Mouse (Mus musculus) limb, embryonic 10.5 days (tissue): ENCODE data around the gene Tuba1c. TPM values are rescaled to one million over a fixed set of nuclear protein-coding genes. Genes with fewer than 3 reads are reported as not detected.

Source experiments
- DNase-seq: peaks from one replicate; pipeline ENCODE4 v3.0.0-alpha.2; 2017; ENCODE audit warnings: low spot score
- H3K27ac ChIP-seq: fragments of 300-500 bp; sonication (generic); 2 replicates; pipeline ENCODE4 v1.5.1; 2016; ENCODE audit warnings: mild to moderate bottlenecking
- H3K27me3 ChIP-seq: fragments of 300-500 bp; sonication (generic); 2 replicates; pipeline ENCODE4 v1.6.1; 2016; ENCODE audit warnings: low read depth, mild to moderate bottlenecking; ENCODE audit not compliant: poor library complexity, severe bottlenecking
- H3K36me3 ChIP-seq: fragments of 300-500 bp; sonication (generic); 2 replicates; pipeline ENCODE4 v1.6.1; 2016; ENCODE audit warnings: mild to moderate bottlenecking, moderate library complexity
- H3K4me1 ChIP-seq: fragments of 300-500 bp; sonication (generic); 2 replicates; pipeline ENCODE4 v1.6.1; 2016
- H3K4me3 ChIP-seq: fragments of 300-500 bp; sonication (generic); 2 replicates; pipeline ENCODE4 v1.5.1; 2016; ENCODE audit warnings: mild to moderate bottlenecking, moderate library complexity
- H3K9me3 ChIP-seq: fragments of 300-500 bp; sonication (generic); replicated peaks from 2 replicates; pipeline ENCODE4 v1.6.1; 2016; ENCODE audit warnings: mild to moderate bottlenecking
- WGBS: fragments of 180-500 bp; shearing (Covaris S2); methylation state at CpG from one replicate; pipeline ENCODE4 v1.1.7; 2016; 5-methylcytosine and 5-hydroxymethylcytosine counted together
- polyA plus RNA-seq: library from polyadenylated mRNA; unstranded; fragments of >200 nt; fragmentation: Nextera tagmentation; extraction: Ambion mirVana; gene quantifications from 2 replicates; pipeline ENCODE4 v1.2.1, GENCODE M21; 2016

Tuba1c gene
- polyA plus RNA-seq, 1 experiment from 2014 or later, result 138 TPM

GRCm38 (mm10) chr15:99026259-99026658 lies 3.4 kb upstream of the Tuba1c start:
- Histone ChIP-seq H3K4me1 (peaks cover 23% of the 10 kb centered on the region), H3K9me3 (no peaks in the 10 kb centered on the region; the same call in 1 of the 2 replicates), H3K36me3 (no peaks in the 10 kb centered on the region), H3K4me3 (no peak overlapping the region), H3K27me3 (no peaks in the 10 kb centered on the region), H3K27ac (no peak overlapping the region)
- no peak for DNase-seq
- 59% methylated on average over 4 of the region's 4 CpGs for WGBS

- Histone ChIP-seq H3K4me3 (no peak overlapping the region), H3K27ac (no peak overlapping the region), H3K4me1 (peaks cover 30% of the 10 kb centered on the region), H3K36me3 (no peaks in the 10 kb centered on the region), H3K9me3 (no peaks in the 10 kb centered on the region), H3K27me3 (no peaks in the 10 kb centered on the region)
- 77% methylated on average over 5 of the region's 5 CpGs for WGBS
- no peak for DNase-seq
Measured at GRCm38 (mm10) chr15:99027116-99027515, 2.6 kb upstream of the Tuba1c start.

- Histone ChIP-seq H3K27ac (peak overlapping the region; percentile 94), H3K27me3 (no peaks in the 10 kb centered on the region), H3K4me3 (peak overlapping the region; percentile 70), H3K9me3 (no peaks in the 10 kb centered on the region), H3K4me1 (peaks cover 41% of the 10 kb centered on the region), H3K36me3 (peaks cover 12% of the 10 kb centered on the region)
- 7% methylated on average over 10 of the region's 10 CpGs for WGBS
- DNase-seq, result peak; percentile 56
Measured at GRCm38 (mm10) chr15:99028874-99029458, 725 bp upstream of the Tuba1c start.

- no peaks in the 10 kb centered on the region for H3K9me3 ChIP-seq
- H3K27me3 ChIP-seq, result no peaks in the 10 kb centered on the region
- peaks cover 41% of the 10 kb centered on the region for H3K4me1 ChIP-seq
- H3K36me3 ChIP-seq, result peaks cover 27% of the 10 kb centered on the region
- no peak for DNase-seq
- peak overlapping the region; percentile 94 for H3K27ac ChIP-seq
- WGBS, result 14% methylated on average over 26 of the region's 26 CpGs
- peak overlapping the region; percentile 70 for H3K4me3 ChIP-seq
Measured at GRCm38 (mm10) chr15:99030585-99031387, 1.1 kb downstream of the Tuba1c start.

- no peak for DNase-seq
- H3K4me1 ChIP-seq, result peaks cover 41% of the 10 kb centered on the region
- 90% methylated on average over 4 of the region's 4 CpGs for WGBS
- H3K4me3 ChIP-seq, result peak overlapping the region; percentile 70
- H3K27me3 ChIP-seq, result no peaks in the 10 kb centered on the region
- H3K36me3 ChIP-seq, result peaks cover 33% of the 10 kb centered on the region
- no peaks in the 10 kb centered on the region for H3K9me3 ChIP-seq
- H3K27ac ChIP-seq, result no peak overlapping the region
Measured at GRCm38 (mm10) chr15:99031388-99031675, 1.6 kb downstream of the Tuba1c start.

GRCm38 (mm10) chr15:99032041-99032725 lies 2.5 kb downstream of the Tuba1c start:
- 86% methylated on average over 9 of the region's 9 CpGs for WGBS
- H3K27me3 ChIP-seq, result no peaks in the 10 kb centered on the region
- H3K4me1 ChIP-seq, result peaks cover 41% of the 10 kb centered on the region
- DNase-seq, result no peak
- H3K36me3 ChIP-seq, result peaks cover 39% of the 10 kb centered on the region
- peak overlapping the region; percentile 70 for H3K4me3 ChIP-seq
- no peaks in the 10 kb centered on the region for H3K9me3 ChIP-seq
- 0 out of 2 replicates have a peak overlapping the region, but pooled peaks have one; percentile 21 for H3K27ac ChIP-seq

- WGBS, result 82% methylated on average over 7 of the region's 7 CpGs
- no peak for DNase-seq
- H3K27me3 ChIP-seq, result no peaks in the 10 kb centered on the region
- H3K4me3 ChIP-seq, result peak overlapping the region; percentile 70
- H3K27ac ChIP-seq, result peak overlapping the region; percentile 21; the same call in 1 of the 2 replicates
- peaks cover 40% of the 10 kb centered on the region for H3K36me3 ChIP-seq
- H3K4me1 ChIP-seq, result peaks cover 41% of the 10 kb centered on the region
- H3K9me3 ChIP-seq, result no peaks in the 10 kb centered on the region
Measured at GRCm38 (mm10) chr15:99032726-99033250, 3.1 kb downstream of the Tuba1c start.

- H3K4me3 ChIP-seq, result no peak overlapping the region
- WGBS, result 93% methylated on average over 7 of the region's 7 CpGs
Measured at GRCm38 (mm10) chr15:99033498-99034270, 4.0 kb downstream of the Tuba1c start.

GRCm38 (mm10) chr15:99035431-99035830 lies 5.7 kb downstream of the Tuba1c start:
- no peak overlapping the region for H3K27ac ChIP-seq
- no peak overlapping the region for H3K4me3 ChIP-seq
- peaks cover 26% of the 10 kb centered on the region for H3K4me1 ChIP-seq
- 86% methylated on average over 4 of the region's 4 CpGs for WGBS
- H3K36me3 ChIP-seq, result peaks cover 51% of the 10 kb centered on the region
- H3K9me3 ChIP-seq, result no peaks in the 10 kb centered on the region
- H3K27me3 ChIP-seq, result no peaks in the 10 kb centered on the region
- DNase-seq, result no peak

More at GRCm38 (mm10) chr15:99033498-99034270, 4.0 kb downstream of the Tuba1c start:
- no peak for DNase-seq
- Histone ChIP-seq H3K27me3 (no peaks in the 10 kb centered on the region), H3K36me3 (peaks cover 49% of the 10 kb centered on the region), H3K4me1 (peaks cover 41% of the 10 kb centered on the region), H3K9me3 (no peaks in the 10 kb centered on the region), H3K27ac (no peak overlapping the region)

GRCm38 (mm10) chr15:99036249-99036905 lies 6.7 kb downstream of the Tuba1c start:
- no peak for DNase-seq
- no peak overlapping the region for H3K4me3 ChIP-seq

GRCm38 (mm10) chr15:99038025-99038424 lies 8.3 kb downstream of the Tuba1c start:
- Histone ChIP-seq H3K4me1 (peaks cover 4% of the 10 kb centered on the region; the same call in 1 of the 2 replicates), H3K36me3 (peaks cover 47% of the 10 kb centered on the region), H3K4me3 (no peak overlapping the region), H3K27me3 (peaks cover 11% of the 10 kb centered on the region; the same call in 1 of the 2 replicates), H3K27ac (no peak overlapping the region), H3K9me3 (no peaks in the 10 kb centered on the region)
- 85% methylated on average over 1 of the region's 1 CpGs for WGBS
- no peak for DNase-seq

More at GRCm38 (mm10) chr15:99036249-99036905, 6.7 kb downstream of the Tuba1c start:
- 95% methylated on average over 8 of the region's 8 CpGs for WGBS
- Histone ChIP-seq H3K27ac (no peak overlapping the region), H3K27me3 (no peaks in the 10 kb centered on the region), H3K4me1 (peaks cover 19% of the 10 kb centered on the region), H3K9me3 (no peaks in the 10 kb centered on the region), H3K36me3 (peaks cover 51% of the 10 kb centered on the region)

- DNase-seq, result no peak
- 91% methylated on average over 5 of the region's 5 CpGs for WGBS
- Histone ChIP-seq H3K9me3 (no peaks in the 10 kb centered on the region), H3K27ac (no peak overlapping the region), H3K4me1 (0 out of 2 replicates have a peak, but pooled peaks cover 2% of the 10 kb centered on the region), H3K36me3 (peaks cover 40% of the 10 kb centered on the region), H3K27me3 (peaks cover 11% of the 10 kb centered on the region; the same call in 1 of the 2 replicates), H3K4me3 (no peak overlapping the region)
Measured at GRCm38 (mm10) chr15:99038797-99039196, 9.1 kb downstream of the Tuba1c start.
